ENCODE assay signal across 9 mouse cellular contexts in the genomic region with DNA sequence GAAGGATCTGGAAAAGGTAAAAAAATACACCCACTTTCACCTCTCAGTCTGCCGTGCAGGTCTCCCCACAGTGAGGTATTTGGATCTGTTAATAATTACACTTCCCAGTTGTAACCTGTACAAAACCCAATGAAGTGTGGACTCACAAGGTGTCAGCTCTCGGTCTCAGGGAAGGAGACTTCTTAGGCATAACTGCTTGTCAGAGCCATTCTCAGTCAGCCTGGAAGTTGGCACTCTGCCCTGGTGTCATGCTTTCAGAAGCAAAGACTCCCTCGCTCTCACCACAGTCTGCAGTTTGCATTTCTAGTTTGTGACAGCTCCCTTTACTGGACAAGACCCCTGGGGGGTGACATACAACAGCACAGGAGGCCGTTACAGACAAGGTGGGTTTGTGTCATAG. TPM values are rescaled to one million over a fixed set of nuclear protein-coding genes. Genes with fewer than 3 reads are reported as not detected.
DNase-seq lines count a peak whose midpoint lies in the region; ATAC-seq and TF ChIP-seq lines count a peak whose summit lies in the region.
"Had no signal": no experiment of that assay in that cellular context is flagged by ENCODE, and none has a peak within 500 bp of the region (broad histone marks: within the 10 kb centered on the region; RNA-seq: fewer than 3 reads in every experiment).

No protein-coding gene starts in this region.

- TF ChIP-seq CTCF in lung, embryonic 14.5 days (IDR thresholded peaks at IDR 0.05; ENCODE audit: low read depth), result no peak

- no peaks in the 10 kb centered on the region for H3K36me3 ChIP-seq in lung, embryonic 14.5 days (ENCODE audit: insufficient read depth)
- H3K36me3 ChIP-seq in hindbrain, embryonic 12.5 days, result no peaks in the 10 kb centered on the region
- no peaks in the 10 kb centered on the region for H3K36me3 ChIP-seq in liver, embryonic 16.5 days (ENCODE audit: control insufficient read depth, insufficient read depth)

- no peak overlapping the region for H3K4me2 ChIP-seq in lung, embryonic 14.5 days
- no peak overlapping the region for H3K4me2 ChIP-seq in hindbrain, embryonic 12.5 days (replicated peaks)
- no peak overlapping the region for H3K4me2 ChIP-seq in liver, embryonic 16.5 days (ENCODE audit: low read depth, low read length)

- no peak overlapping the region for H3K9ac ChIP-seq in lung, embryonic 14.5 days
- H3K9ac ChIP-seq in hindbrain, embryonic 12.5 days, result no peak overlapping the region
- H3K9ac ChIP-seq in liver, embryonic 16.5 days (ENCODE audit: low read depth, low read length), result no peak overlapping the region

- no peaks in the 10 kb centered on the region for H3K9me3 ChIP-seq in lung, embryonic 14.5 days (ENCODE audit: low read depth, low read length)
- no peaks in the 10 kb centered on the region for H3K9me3 ChIP-seq in hindbrain, embryonic 12.5 days (replicated peaks)
- H3K9me3 ChIP-seq in liver, embryonic 16.5 days (replicated peaks; ENCODE audit: control insufficient read depth, low read length), result no peaks in the 10 kb centered on the region

- 14% methylated on average over 4 of the region's 4 CpGs for WGBS in lung, embryonic 14.5 days
- 58% methylated on average over 4 of the region's 4 CpGs for WGBS in hindbrain, embryonic 12.5 days
- 44% methylated on average over 4 of the region's 4 CpGs for WGBS in liver, embryonic 16.5 days (ENCODE audit: insufficient replicate concordance)

- H3K27me3 ChIP-seq in lung, embryonic 14.5 days (ENCODE audit: insufficient read depth, low read length), result no peaks in the 10 kb centered on the region
- no peaks in the 10 kb centered on the region for H3K27me3 ChIP-seq in hindbrain, embryonic 12.5 days
- H3K27me3 ChIP-seq in liver, embryonic 16.5 days (ENCODE audit: control insufficient read depth, insufficient read depth, low read depth, low read length), result no peaks in the 10 kb centered on the region

- peak overlapping the region; percentile 91 for H3K27ac ChIP-seq in lung, embryonic 14.5 days (ENCODE audit: low read depth)
- no peak overlapping the region for H3K27ac ChIP-seq in hindbrain, embryonic 12.5 days
- no peak overlapping the region for H3K27ac ChIP-seq in liver, embryonic 16.5 days (ENCODE audit: low read length)

- no peak overlapping the region for H3K4me3 ChIP-seq in lung, embryonic 14.5 days (ENCODE audit: low read depth, low read length)
- H3K4me3 ChIP-seq in hindbrain, embryonic 12.5 days, result no peak overlapping the region
- H3K4me3 ChIP-seq in liver, embryonic 16.5 days (ENCODE audit: low read depth, low read length), result no peak overlapping the region

- H3K4me1 ChIP-seq in lung, embryonic 14.5 days (ENCODE audit: insufficient read depth), result peaks cover 43% of the 10 kb centered on the region
- H3K4me1 ChIP-seq in hindbrain, embryonic 12.5 days, result peaks cover 29% of the 10 kb centered on the region
- H3K4me1 ChIP-seq in liver, embryonic 16.5 days (ENCODE audit: control insufficient read depth, low read depth, low read length), result no peaks in the 10 kb centered on the region

- peak; percentile 59 for ATAC-seq in lung, embryonic 14.5 days (ENCODE audit: insufficient read depth)
- peak; percentile 16; the same call in 1 of the 2 replicates for ATAC-seq in hindbrain, embryonic 12.5 days (ENCODE audit: low FRiP score)
- peak; percentile 63 for ATAC-seq in liver, embryonic 16.5 days (ENCODE audit: low read depth)
- no peak for ATAC-seq in erythroid progenitor cell, adult 5-6 weeks (replicated peaks; ENCODE audit: low FRiP score, poor library complexity, severe bottlenecking)

- DNase-seq in lung, embryonic 14.5 days, result peak; percentile 92
- no peak for DNase-seq in lung, postnatal 25 days (ENCODE audit: low spot score)
- peak; percentile 44 for DNase-seq in cerebellum, adult 9-11 months
- DNase-seq in thymus, postnatal 25 days, result no peak
- no peak for DNase-seq in thymus, postnatal 14 days

RNA-seq across cellular contexts. Expression of a gene that starts 15.5 kb away (rescaled TPM):
- 138 TPM in 2 replicates for polyA plus RNA-seq in lung, embryonic 14.5 days (2014; fragmentation: Nextera tagmentation; extraction: Ambion mirVana)
- 153 and 156 TPM in 2 replicates for polyA plus RNA-seq in hindbrain, embryonic 12.5 days (2016; fragmentation: Nextera tagmentation; extraction: Ambion mirVana)
- polyA plus RNA-seq in liver, embryonic 16.5 days (2015; fragmentation: Nextera tagmentation; extraction: Ambion mirVana), result 7.3 and 8.6 TPM in 2 replicates
- 3.6 TPM in 1 of 2 replicates, not detected in the other for total RNA-seq in erythroid progenitor cell, adult 5-6 weeks (2015; ENCODE audit: low replicate concordance)
- total RNA-seq in erythroid progenitor cell, adult 5-6 weeks (2017; ENCODE audit: low replicate concordance), result 1.9 and 8.9 TPM in 2 replicates

RNA-seq across cellular contexts. Expression of a gene that starts 16.8 kb away (rescaled TPM):
- polyA plus RNA-seq in lung, embryonic 14.5 days (2014; fragmentation: Nextera tagmentation; extraction: Ambion mirVana), result 5.1 and 5.8 TPM in 2 replicates
- polyA plus RNA-seq in hindbrain, embryonic 12.5 days (2016; fragmentation: Nextera tagmentation; extraction: Ambion mirVana), result 13.9 and 17.2 TPM in 2 replicates
- 0.39 and 1.1 TPM in 2 replicates for polyA plus RNA-seq in liver, embryonic 16.5 days (2015; fragmentation: Nextera tagmentation; extraction: Ambion mirVana)
- not detected in 2 replicates for total RNA-seq in erythroid progenitor cell, adult 5-6 weeks (2015; ENCODE audit: low replicate concordance)
- total RNA-seq in erythroid progenitor cell, adult 5-6 weeks (2017; ENCODE audit: low replicate concordance), result not detected in 2 replicates
- total RNA-seq: hematopoietic stem cell, adult 5-6 weeks had no signal

Comparison
In these comparisons a context has a peak if more than half of its experiments do, and no peak if none do; other contexts are left out.
1. DNase-seq: peak in lung, embryonic 14.5 days (single experiment) and cerebellum, adult 9-11 months (single experiment); none in lung, postnatal 25 days (single experiment), thymus, postnatal 25 days (single experiment) and thymus, postnatal 14 days (single experiment).
2. RNA of a gene that starts 15.5 kb away (polyA plus RNA-seq): 153 to 156 TPM in hindbrain, embryonic 12.5 days and 138 TPM in lung, embryonic 14.5 days; 7.3 to 8.6 TPM in liver, embryonic 16.5 days; every median in the first group is over 10 times any median in the second.